Mouse (Mus musculus) right cerebral cortex, adult 2 months (tissue): ENCODE data around the gene Ankdd1b.
A peak's percentile ranks its signal among the peaks of the same experiment; 100 is the strongest.

Experiments
- DNase-seq, 2 experiments: peaks; one replicate each; pipeline ENCODE4 v3.0.0; 2021 to 2022; ENCODE audit warnings: low spot score in 2 of 2

Ankdd1b gene

DNA sequence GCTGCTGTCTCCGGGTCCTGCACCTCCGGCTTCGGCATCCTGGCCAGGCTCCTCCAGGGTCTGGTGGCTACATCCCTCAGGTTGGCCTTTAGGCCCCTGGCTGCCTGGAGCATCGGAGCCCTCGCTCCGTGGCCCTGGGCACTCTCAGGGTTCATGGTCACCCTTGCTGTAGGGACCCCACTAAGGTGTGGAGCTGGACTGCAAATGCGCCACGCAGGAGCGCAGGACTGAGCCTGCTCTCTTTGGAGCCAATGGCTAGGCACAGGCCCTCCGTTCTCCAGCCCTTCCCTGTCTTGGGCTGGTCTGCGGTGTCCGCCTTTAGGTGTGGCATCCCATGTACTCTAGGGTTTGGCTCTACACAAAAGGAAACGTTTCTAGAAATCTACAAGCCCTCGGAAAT lies at the start of gene Ankdd1b:
Gene Ankdd1b (minus strand): TSS at position 242 of the 400 bp plus-strand sequence.
- DNase-seq: no peak

DNA sequence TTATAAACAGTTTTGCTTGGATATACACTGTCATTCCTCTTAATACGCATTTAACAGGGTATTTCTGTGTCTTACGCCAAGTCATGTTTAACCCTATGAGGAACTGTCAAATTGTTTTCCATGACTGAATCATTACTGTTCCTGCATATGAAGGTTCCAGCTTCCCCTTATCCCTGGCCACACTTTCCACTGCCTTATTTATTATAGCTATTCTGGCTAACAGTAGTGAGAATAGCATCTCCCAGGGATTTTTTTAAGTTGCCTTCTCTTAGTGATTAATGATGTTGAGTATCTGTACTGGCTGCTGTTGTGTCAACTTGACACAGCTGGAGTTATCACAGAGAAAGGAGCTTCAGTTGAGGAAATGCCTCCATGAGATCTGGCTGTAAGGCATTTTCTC lies 46.3 kb upstream of the Ankdd1b start:
- DNase-seq: no peak

DNA sequence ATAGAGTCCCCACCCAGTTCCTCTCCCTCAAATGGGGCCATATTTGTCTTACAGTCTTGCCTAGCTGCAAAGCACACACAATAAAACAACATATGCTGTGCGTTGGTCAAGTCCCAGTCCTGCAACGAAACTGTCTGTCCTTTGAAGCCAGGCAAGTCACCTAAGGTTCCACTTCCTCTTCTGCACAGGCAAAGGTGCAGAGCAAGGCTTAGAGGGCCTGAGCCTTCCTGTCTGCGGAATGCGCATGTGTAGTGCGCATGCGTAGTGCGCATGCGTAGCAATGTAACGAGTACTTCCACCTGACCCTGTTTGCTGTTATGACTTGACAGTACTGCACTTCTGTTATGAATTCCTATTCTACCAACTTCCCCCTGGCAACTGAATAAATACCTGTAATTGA lies 45.3 kb upstream of the Ankdd1b start:
- no peak for DNase-seq

DNA sequence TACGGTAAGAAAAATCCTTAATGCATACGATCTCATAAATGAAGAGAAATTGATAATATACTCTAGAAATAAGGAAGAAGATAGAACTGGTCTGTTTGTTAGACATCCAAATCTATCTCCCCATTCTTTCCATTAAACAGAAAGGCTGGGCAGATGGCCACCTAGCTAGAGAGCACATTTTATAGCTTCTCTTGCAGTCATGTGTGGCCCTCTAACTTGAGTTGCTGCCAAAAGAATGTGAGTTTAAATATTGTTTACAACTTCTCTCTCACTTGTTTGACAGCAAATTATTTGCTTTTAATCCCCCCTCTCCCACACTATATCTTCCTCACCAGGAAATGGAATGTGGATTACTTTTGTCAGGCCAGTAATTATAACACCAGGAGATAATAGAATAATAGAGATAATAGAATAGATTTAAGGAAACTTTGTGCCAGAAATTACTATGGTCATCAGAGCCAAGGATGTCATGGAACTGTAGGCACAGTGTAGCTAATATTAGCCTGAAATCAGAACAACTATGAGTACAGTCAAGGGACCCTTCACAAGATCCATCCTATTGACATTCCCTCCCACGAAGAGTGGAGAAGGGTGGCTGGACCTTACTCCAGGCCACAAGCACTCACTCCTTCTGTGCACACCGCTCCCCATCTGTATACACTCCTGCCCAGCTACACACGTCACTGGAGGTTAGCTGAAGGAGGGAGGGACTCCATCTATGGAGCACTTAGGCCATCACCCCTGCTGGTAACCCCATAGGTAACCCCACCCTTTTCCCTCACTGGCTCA lies 43.4 kb upstream of the Ankdd1b start:
- no peak for DNase-seq

DNA sequence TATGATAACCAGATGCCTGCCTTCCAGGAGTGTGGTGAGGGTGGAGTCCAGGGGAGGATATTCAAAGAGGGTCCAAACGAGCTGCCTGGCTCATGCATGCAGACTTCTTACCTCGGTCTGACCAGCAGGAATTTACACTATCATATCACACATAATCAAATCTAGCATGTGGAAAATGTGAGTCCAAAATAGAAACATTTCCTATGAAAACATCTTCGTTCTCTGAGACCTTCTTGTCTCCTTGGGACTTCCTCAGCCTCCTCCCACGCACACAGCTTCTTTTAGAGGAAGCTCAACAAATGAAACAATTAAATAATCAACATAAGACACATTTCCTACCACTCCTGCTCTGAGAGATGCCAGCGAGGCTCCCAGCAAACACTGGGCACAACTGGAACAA lies 40.9 kb upstream of the Ankdd1b start:
- DNase-seq: no peak

DNA sequence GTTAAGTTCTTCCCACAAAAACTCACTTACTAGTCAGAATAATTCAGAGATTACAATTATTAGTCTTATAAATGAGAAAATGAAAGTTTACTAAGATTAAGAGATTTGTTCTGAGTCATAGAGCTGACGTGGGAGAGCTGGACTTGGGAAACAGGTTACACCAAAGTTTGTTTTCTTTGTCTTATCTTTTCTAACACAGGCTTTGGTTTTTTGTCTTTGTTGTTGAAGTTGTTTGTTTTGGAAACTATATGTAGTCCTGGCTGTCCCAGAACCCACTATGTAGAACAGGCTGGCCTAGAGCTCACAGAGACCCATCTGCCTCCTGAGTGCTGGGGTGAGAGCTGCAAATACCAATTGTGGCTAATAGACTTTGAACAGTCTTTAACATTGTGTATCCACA lies 40.3 kb upstream of the Ankdd1b start:
- no peak for DNase-seq

DNA sequence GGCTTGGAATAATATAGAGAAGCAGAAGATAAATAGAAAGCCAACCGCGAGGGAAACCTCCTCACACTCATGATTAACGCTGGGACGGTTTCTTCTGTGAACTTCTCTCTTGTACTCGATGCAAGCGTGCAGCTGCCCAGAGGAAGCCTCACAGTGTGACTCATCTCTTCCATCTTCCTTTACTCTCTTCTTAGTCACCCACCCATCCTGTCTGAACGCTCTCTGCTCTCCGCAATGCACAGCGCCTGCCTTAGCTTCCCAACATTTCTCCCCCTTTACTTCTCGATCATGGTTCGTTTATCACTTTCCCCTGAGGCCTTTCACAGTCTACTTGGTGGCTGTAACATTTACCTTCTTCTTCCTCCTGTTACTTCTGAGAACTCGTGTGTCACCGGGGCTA lies 39.6 kb upstream of the Ankdd1b start:
- peak in 1 of 2 experiments; percentile 21 for DNase-seq

DNA sequence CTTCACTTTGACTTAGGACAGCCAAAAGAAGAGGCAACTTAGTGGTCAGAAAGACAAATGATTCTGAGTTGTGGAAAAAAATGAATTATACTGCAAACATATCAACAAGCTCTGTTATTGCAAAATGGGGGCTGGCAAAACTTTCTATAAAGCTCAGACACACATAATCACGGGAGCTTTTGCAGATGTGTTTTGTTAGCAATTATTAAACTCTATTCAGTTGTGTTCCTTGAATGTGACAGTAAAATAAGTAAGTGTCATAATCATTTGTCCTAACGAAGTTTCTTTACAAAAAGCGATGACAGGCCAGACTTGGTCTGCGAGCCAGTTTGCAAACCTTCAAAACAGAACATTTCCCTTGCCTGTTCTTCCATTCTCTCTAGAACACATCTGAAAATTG lies 36.5 kb upstream of the Ankdd1b start:
- DNase-seq: no peak

DNA sequence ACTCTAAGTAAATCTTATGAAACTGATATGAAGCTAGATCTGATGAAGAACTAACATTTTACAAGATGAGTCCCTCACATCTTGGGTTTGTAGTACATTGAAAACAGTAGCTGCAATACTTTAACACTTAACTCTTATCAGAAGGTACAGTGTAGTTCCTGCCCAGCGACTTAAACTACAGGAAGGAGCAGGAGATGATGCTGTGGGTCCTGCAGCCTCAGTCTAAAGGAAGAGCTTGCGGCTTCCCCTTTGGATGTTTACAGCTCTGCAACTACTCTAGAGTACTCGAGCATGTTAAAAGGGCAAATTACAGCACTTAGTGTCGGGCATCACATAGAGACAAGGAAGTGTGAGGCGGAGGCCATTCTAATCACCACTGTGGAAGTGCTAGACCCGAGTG lies 35.3 kb upstream of the Ankdd1b start:
- no peak for DNase-seq

DNA sequence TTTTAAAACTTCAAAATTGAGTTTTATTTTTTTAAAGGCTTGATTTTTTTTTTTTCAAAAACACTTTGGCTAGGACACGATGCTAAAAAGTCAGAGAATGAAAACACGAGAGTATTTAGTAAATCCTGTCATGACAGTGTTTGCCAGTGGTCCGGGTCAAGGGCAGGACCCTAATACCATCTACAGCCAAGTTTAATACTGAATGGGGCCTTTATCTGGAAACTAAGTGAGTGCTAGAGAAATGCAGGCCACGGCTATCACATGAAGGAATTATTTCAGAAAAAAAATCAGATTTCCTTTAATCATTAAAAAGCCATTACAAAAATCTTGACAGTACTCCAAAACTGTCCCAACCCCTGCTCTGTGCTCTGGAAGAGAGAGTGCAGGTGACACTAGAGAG lies 34.7 kb upstream of the Ankdd1b start:
- no peak for DNase-seq

DNA sequence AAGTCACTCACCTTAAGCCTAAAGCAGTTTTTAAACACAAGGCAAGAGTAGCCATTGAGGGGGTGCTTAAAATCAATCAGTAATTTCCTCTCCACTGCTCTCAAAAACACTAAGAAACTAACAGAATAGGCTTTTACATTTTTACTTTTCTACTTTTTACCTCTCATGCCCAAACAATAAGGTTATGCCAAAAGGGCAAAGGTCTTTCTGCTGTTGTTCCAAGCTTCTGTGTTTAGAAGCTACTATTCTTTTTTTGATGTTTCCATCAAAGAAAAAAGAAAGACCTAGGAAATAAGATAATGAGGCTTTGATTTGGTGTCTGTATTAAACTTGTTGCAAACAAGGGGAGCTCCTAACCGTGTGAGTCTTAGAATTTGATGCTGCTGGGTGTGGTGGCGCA lies 28.9 kb upstream of the Ankdd1b start:
- no peak for DNase-seq

DNA sequence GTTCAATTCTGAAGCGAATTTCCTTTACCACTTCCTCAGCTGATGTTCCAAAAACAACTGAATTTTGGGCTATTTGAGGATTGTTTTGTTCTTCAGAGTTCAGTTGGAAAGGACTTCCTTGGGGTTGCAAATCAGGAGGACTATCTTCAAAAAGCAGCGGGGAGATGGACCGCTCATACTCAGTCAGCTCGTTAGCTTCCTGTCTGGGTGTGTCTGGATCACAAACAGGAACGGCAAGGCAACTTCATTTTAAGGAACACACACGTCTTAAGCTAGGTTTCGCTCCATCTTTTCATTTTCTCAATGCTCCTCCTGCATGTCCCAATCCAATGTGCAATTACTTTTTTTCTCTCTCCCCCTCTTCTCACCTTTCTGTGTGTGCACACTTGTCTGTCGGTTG lies 25.6 kb upstream of the Ankdd1b start:
- DNase-seq: no peak

DNA sequence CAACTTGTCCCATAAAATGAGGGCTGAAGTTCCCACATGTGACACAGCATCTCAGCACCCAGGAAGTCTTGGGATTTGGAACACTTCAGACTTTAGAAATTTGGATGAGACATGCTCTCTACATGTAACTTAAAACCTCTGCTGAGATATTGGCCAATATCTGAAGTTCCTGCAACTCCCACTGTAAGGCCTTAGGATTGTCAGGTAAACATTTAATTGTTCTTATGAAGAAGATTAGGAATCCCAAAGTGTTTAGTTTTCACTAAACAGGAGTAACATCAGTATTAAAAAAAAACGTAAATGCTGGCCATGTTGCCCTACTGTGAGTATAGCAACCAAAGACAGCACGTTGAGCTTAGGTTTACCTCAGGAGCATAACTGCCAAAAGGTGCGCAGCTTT lies 19.4 kb upstream of the Ankdd1b start, which contains the start of gene Gm17622:
Gene Gm17622 (plus strand): TSS at position 301 of the 400 bp plus-strand sequence.
- no peak for DNase-seq

DNA sequence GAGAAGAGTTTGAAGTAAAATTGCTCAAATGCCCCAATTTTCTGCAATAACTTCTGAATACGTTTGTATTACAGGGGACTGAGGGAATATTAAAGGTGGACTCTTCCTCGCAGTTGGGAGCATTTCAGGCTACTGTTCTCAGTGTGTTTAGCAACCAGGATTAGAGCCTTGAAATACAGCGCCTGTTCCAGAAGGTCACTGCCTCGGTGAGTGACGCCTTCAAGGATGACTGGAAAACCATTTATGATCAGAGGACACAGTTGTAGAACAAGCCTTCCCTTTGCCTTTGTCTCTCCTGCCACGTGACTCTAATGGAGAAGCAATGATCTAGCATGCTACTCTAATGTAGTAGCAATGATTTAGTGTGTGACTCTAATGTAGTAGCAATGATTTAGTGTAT lies 17.0 kb upstream of the Ankdd1b start:
- DNase-seq: no peak

DNA sequence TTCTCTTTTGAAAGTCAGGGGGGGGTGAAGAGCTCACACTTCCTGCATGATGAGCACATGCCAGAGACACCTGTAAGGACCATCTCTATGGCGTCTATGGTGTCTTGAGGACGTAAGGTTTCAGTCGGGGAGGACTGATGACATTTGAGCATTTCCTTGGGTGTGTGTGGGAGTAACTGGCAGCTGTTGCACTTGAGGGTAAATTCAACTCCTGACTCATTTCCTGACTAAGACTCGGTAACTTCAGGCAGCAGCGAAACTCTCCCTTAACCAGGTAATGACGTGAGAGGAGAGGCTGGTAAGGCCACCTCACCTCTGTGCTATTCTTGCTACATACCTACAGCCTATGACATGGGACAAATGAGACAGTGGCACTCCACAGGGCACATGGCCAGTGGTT lies 16.2 kb upstream of the Ankdd1b start:
- DNase-seq: no peak

DNA sequence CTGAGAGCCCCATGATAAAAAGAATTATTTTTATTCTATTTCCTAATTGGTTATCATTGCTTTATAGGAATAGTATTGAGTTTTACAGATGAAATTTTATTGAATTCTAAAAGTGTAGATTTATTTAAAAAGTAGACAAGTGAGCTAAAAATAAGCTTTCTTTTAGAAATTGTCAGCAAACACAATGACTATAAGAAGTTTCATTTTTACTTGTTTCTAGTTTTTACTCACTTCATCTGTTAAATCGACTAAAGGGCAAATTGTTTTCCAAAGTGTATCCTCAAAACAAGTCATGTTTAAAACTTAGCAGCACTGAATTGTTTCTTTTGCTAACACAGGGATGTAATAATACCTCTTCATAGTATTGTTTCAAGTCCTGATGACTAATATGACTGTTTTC lies 8.0 kb upstream of the Ankdd1b start:
- no peak for DNase-seq

DNA sequence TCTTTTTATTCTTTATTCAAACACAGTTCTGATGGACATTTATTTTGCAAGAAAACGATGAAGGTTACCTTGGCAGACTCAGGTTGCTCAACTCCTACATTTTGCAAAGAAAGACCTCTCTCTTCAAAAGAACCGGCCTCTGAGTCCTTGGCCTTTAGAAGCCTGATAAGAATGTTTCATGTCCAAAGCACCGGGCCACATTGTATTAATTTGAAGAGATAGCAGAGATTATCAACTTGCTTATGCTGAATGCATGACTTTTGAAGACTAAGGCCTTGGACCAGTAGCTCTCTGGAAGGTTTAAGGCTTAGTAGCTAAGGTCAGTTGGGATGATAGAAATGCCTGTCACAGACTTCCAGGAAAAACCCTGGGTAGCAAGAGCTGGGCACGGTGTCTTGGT lies 6.2 kb upstream of the Ankdd1b start:
- no peak for DNase-seq

DNA sequence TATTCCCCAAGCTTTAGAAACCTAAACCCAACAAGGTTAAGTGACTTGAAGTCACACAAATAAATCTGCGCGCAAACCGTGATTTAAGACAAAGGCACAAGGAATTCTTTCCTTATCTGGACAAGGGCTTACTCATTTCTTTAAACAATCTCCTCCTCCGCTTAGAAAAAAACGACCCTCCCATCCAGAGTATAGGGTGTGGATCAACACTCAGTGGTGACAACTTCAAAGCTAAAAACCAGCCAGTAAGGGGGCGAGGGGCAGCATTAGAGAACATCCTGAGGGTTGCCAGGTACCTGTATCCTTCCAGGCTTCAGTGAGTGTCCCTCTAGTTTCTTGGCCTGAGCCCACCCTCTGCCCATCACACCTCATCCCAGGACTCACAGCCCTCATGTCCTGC lies 442 bp downstream of the Ankdd1b start:
- no peak for DNase-seq

DNA sequence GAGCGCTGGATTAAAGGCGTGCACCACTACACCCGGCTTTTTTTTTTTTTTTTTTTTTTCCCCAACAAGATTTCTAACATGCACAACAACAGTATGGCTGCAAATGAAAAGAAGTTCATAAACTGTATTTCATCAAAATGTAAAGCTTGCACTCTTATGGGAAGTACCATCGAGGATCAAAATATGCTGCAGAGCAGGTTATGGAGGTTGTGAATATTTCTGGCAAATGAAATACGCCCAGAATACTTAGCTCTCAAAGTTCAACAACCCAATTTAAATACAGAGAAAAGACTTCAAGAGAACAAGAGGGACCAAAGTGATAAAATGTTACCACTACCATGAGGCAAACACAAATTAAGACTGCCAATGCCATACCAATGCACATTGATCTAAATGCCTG lies 2.3 kb downstream of the Ankdd1b start:
- no peak for DNase-seq

DNA sequence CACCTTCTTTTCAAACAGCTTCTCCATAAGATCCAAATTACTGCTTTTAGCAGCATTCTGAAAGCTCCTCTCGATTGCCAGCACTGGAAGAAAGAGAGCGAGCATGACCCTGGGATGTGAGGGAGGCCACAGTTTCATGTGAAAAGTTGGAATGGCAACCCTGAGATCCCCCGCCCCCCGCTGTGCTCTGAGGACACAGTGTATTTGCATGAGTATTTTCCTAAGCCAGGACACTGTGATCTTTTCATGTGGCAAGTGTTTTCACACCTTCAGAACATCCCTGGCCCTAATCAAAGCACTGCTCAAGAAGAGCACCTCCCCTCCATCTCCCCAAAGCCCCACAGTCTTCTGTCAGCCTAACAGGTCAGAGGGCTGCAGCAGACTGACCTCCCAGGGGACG lies 5.7 kb downstream of the Ankdd1b start:
- no peak for DNase-seq

DNA sequence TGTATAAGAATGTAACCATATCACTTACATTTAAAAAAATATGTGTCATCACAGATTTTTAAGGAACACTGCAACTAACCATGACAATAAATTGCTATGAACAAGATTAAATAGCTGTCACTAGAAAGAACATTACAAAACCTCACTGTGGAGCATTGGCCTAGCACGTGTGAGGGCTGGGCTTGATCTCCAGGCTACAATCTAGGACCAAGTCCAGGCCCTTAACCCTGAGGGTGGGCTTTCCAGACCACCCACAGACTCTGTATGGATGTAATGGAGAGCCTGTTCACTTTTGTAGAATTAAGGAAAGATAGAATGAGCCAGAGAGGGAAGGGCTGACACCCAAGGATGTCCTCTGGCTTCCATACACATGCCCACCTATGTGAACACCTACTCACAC lies 8.4 kb downstream of the Ankdd1b start:
- DNase-seq: no peak

DNA sequence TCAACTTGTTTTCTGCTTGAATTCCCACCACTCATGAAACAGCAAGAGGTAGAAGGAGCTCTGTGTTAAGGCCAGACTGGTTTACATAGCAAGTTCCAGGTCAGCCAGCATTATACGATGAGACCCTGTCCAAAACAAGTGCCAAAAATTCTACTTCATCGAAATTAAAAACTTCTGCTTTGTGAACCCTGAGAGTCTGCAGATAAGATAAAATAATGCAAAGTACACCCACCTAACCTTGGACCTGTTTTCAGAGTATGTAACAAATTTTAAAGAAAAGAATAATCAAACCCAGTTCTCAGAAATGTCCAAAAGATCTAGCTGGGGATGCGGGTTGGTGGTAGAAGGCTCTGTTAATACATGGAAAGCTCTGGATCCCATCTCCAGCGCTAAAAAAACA lies 12.4 kb downstream of the Ankdd1b start:
- no peak for DNase-seq

DNA sequence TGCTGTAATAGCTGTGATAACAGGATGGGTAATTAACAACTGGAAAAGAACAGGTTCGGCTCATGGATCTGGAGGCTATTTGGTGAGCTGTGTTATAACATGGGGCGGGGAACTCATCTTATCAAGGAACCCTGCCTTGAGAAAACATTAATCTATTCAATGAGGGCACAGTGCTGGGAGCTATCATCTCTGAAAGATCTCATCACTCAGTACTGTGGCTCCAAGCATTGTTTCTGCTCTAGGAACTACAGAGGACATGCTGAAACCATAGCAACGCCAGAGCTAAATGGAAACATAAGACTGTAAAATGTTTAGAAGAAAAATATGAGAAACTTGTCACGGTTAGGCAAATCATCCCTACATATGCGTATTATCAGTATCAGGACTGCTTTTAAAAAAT lies 13.0 kb downstream of the Ankdd1b start:
- DNase-seq: no peak

DNA sequence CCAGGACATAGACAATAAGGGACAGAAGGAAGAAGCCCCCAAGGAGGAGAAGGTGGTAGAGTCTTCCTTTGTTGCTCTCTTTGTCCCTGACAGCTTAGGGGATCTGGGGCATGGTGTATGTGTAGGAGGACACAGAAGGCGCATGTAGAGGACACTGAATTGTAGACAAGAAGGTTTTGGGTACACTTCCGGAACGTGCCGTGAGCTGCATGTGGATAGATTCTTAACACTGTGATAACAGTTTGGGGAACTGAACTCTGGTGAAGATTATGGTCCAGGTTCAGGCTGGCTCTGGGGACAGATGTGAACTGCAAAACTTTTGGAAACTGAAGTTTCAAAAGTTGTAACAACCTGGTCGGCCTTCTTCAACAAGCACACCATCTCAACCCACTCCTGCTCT lies 13.4 kb downstream of the Ankdd1b start:
- no peak for DNase-seq
